Mouse (Mus musculus): ENCODE measurements around the gene Ifi205. TPM values are rescaled to one million over a fixed set of nuclear protein-coding genes. Genes with fewer than 3 reads are reported as not detected.
"Not testable (repeated sequence)": the region's sequence is repeated elsewhere in the genome, so short reads cannot be mapped to it uniquely, and the experiment has no call there.

The Ifi205 gene
- polyA plus RNA-seq, 1 experiment from 2014 or later, result not detected

GRCm38 (mm10) chr1:174040523-174041177, 9.0 kb upstream of the Ifi205 start, which contains the start of gene Olfr433:
Olfr433 (plus strand) TSS chr1:174040705.
- no peaks in the 10 kb centered on the region for H3K4me1 ChIP-seq
- WGBS, result 83% methylated on average over 7 of the region's 7 CpGs
- ATAC-seq (ENCODE audit: insufficient number of reproducible peaks, insufficient read depth, low FRiP score, low TSS enrichment), result no peak
- no peak within 1 kb of the TSS for H3K4me3 ChIP-seq
- no peaks in the 10 kb centered on the region for H3K36me3 ChIP-seq
- H3K27ac ChIP-seq, result no peak within 1 kb of the TSS
- H3K27me3 ChIP-seq, result no peaks in the 10 kb centered on the region
- no peaks in the 10 kb centered on the region for H3K9me3 ChIP-seq
- H3K4me2 ChIP-seq (replicated peaks), result no peak within 1 kb of the TSS
- no peak within 1 kb of the TSS for H3K9ac ChIP-seq

- 85% methylated on average over 3 of the region's 3 CpGs for WGBS
- Histone ChIP-seq H3K4me1 (no peaks in the 10 kb centered on the region), H3K4me3 (no peak overlapping the region), H3K9ac (no peak overlapping the region), H3K36me3 (no peaks in the 10 kb centered on the region), H3K9me3 (no peaks in the 10 kb centered on the region), H3K27ac (no peak overlapping the region), H3K27me3 (no peaks in the 10 kb centered on the region), H3K4me2 (replicated peaks) (no peak overlapping the region)
- ATAC-seq (ENCODE audit: insufficient number of reproducible peaks, insufficient read depth, low FRiP score, low TSS enrichment), result no peak
Measured at GRCm38 (mm10) chr1:174038480-174038879, 6.9 kb upstream of the Ifi205 start.

GRCm38 (mm10) chr1:174035841-174036240, 4.2 kb upstream of the Ifi205 start:
- H3K4me3 ChIP-seq, result no peak overlapping the region
- no peaks in the 10 kb centered on the region for H3K27me3 ChIP-seq
- ATAC-seq (ENCODE audit: insufficient number of reproducible peaks, insufficient read depth, low FRiP score, low TSS enrichment), result no peak
- WGBS, result 41% methylated on average over 4 of the region's 4 CpGs
- no peaks in the 10 kb centered on the region for H3K4me1 ChIP-seq
- H3K9me3 ChIP-seq, result no peaks in the 10 kb centered on the region
- no peak overlapping the region for H3K4me2 ChIP-seq (replicated peaks)
- no peaks in the 10 kb centered on the region for H3K36me3 ChIP-seq
- no peak overlapping the region for H3K9ac ChIP-seq
- H3K27ac ChIP-seq, result no peak overlapping the region

- not testable (repeated sequence) for H3K9ac ChIP-seq; H3K4me2 ChIP-seq (replicated peaks); H3K27me3 ChIP-seq
Measured at GRCm38 (mm10) chr1:174007050-174007449, 24.6 kb downstream of the Ifi205 start.

GRCm38 (mm10) chr1:174004352-174005109, 27.1 kb downstream of the Ifi205 start:
- not testable (repeated sequence) for H3K36me3 ChIP-seq; H3K27ac ChIP-seq; ATAC-seq (ENCODE audit: insufficient number of reproducible peaks, insufficient read depth, low FRiP score, low TSS enrichment); H3K4me2 ChIP-seq (replicated peaks); H3K27me3 ChIP-seq; H3K4me1 ChIP-seq; H3K4me3 ChIP-seq; H3K9ac ChIP-seq; H3K9me3 ChIP-seq
- 60% methylated on average over 2 of the region's 3 CpGs for WGBS

More at GRCm38 (mm10) chr1:174007050-174007449, 24.6 kb downstream of the Ifi205 start:
- H3K4me1 ChIP-seq; H3K9me3 ChIP-seq; H3K4me3 ChIP-seq; ATAC-seq (ENCODE audit: insufficient number of reproducible peaks, insufficient read depth, low FRiP score, low TSS enrichment); H3K36me3 ChIP-seq; H3K27ac ChIP-seq: not testable (repeated sequence)

- no peaks in the 10 kb centered on the region for H3K9me3 ChIP-seq
- no peaks in the 10 kb centered on the region for H3K36me3 ChIP-seq
- H3K9ac ChIP-seq, result no peak overlapping the region
- H3K27me3 ChIP-seq, result no peaks in the 10 kb centered on the region
- ATAC-seq (ENCODE audit: insufficient number of reproducible peaks, insufficient read depth, low FRiP score, low TSS enrichment), result no peak
- H3K4me2 ChIP-seq (replicated peaks), result no peak overlapping the region
- H3K27ac ChIP-seq, result no peak overlapping the region
- WGBS, result 77% methylated on average over 4 of the region's 4 CpGs
- H3K4me1 ChIP-seq, result no peaks in the 10 kb centered on the region
- H3K4me3 ChIP-seq, result no peak overlapping the region
Measured at GRCm38 (mm10) chr1:173995003-173995402, 36.6 kb downstream of the Ifi205 start.

- not testable (repeated sequence) for ATAC-seq (ENCODE audit: insufficient number of reproducible peaks, insufficient read depth, low FRiP score, low TSS enrichment); H3K9ac ChIP-seq; H3K9me3 ChIP-seq; H3K4me2 ChIP-seq (replicated peaks); H3K36me3 ChIP-seq; H3K4me3 ChIP-seq; H3K27ac ChIP-seq; H3K27me3 ChIP-seq; H3K4me1 ChIP-seq
- WGBS, result 75% methylated on average over 6 of the region's 6 CpGs
Measured at GRCm38 (mm10) chr1:173982694-173983305, 48.8 kb downstream of the Ifi205 start, which contains the start of gene Ifi202b. Ifi202b (minus strand) TSS chr1:173982744.

GRCm38 (mm10) chr1:173981038-173981437, 50.6 kb downstream of the Ifi205 start:
- not testable (repeated sequence) for H3K4me2 ChIP-seq (replicated peaks); H3K27me3 ChIP-seq; H3K4me1 ChIP-seq; H3K36me3 ChIP-seq; H3K27ac ChIP-seq; ATAC-seq (ENCODE audit: insufficient number of reproducible peaks, insufficient read depth, low FRiP score, low TSS enrichment); H3K9me3 ChIP-seq; H3K9ac ChIP-seq; H3K4me3 ChIP-seq
- 59% methylated on average over 3 of the region's 3 CpGs for WGBS

- Histone ChIP-seq H3K9ac (no peak overlapping the region), H3K4me2 (replicated peaks) (no peak overlapping the region), H3K4me3 (no peak overlapping the region), H3K27ac (no peak overlapping the region), H3K4me1 (no peaks in the 10 kb centered on the region), H3K27me3 (no peaks in the 10 kb centered on the region), H3K9me3 (no peaks in the 10 kb centered on the region), H3K36me3 (no peaks in the 10 kb centered on the region)
- ATAC-seq (ENCODE audit: insufficient number of reproducible peaks, insufficient read depth, low FRiP score, low TSS enrichment), result no peak
Measured at GRCm38 (mm10) chr1:173977622-173978021, 54.0 kb downstream of the Ifi205 start.

- no peak overlapping the region for H3K27ac ChIP-seq
- H3K36me3 ChIP-seq, result no peaks in the 10 kb centered on the region
- ATAC-seq (ENCODE audit: insufficient number of reproducible peaks, insufficient read depth, low FRiP score, low TSS enrichment), result no peak
- H3K4me2 ChIP-seq (replicated peaks), result no peak overlapping the region
- no peak overlapping the region for H3K9ac ChIP-seq
- no peaks in the 10 kb centered on the region for H3K27me3 ChIP-seq
- H3K4me3 ChIP-seq, result no peak overlapping the region
- H3K4me1 ChIP-seq, result no peaks in the 10 kb centered on the region
- H3K9me3 ChIP-seq, result no peaks in the 10 kb centered on the region
Measured at GRCm38 (mm10) chr1:173973111-173973510, 58.5 kb downstream of the Ifi205 start.
